Mouse (Mus musculus) kidney, adult 11 months (tissue): ENCODE results near the gene Rgs13.

Experiments used
- DNase-seq: peaks from one replicate; pipeline ENCODE4 v3.0.0; 2022

Gene Rgs13

GRCm38 (mm10) chr1:144177166-144177565, at the start of gene Rgs13:
Gene Rgs13, minus strand, starts transcription at chr1:144177372.
- no peak for DNase-seq

- DNase-seq: no peak
Measured at GRCm38 (mm10) chr1:144215230-144215629, 38.1 kb upstream of the Rgs13 start.

GRCm38 (mm10) chr1:144210912-144211311, 33.7 kb upstream of the Rgs13 start:
- DNase-seq: no peak

GRCm38 (mm10) chr1:144206281-144207061, 29.3 kb upstream of the Rgs13 start:
- DNase-seq: no peak

GRCm38 (mm10) chr1:144204766-144205165, 27.6 kb upstream of the Rgs13 start:
- no peak for DNase-seq

- DNase-seq: no peak
Measured at GRCm38 (mm10) chr1:144202939-144203338, 25.8 kb upstream of the Rgs13 start.

- no peak for DNase-seq
Measured at GRCm38 (mm10) chr1:144200496-144200895, 23.3 kb upstream of the Rgs13 start.

- no peak for DNase-seq
Measured at GRCm38 (mm10) chr1:144199538-144199937, 22.4 kb upstream of the Rgs13 start.

- DNase-seq: no peak
Measured at GRCm38 (mm10) chr1:144197684-144198083, 20.5 kb upstream of the Rgs13 start.

- no peak for DNase-seq
Measured at GRCm38 (mm10) chr1:144186655-144187396, 9.7 kb upstream of the Rgs13 start.

- no peak for DNase-seq
Measured at GRCm38 (mm10) chr1:144184955-144185715, 8.0 kb upstream of the Rgs13 start.

GRCm38 (mm10) chr1:144183622-144184021, 6.5 kb upstream of the Rgs13 start:
- DNase-seq: no peak

GRCm38 (mm10) chr1:144179559-144179958, 2.4 kb upstream of the Rgs13 start:
- no peak for DNase-seq

GRCm38 (mm10) chr1:144178281-144178957, 1.2 kb upstream of the Rgs13 start:
- DNase-seq: no peak

- DNase-seq: no peak
Measured at GRCm38 (mm10) chr1:144177620-144178019, 448 bp upstream of the Rgs13 start.

GRCm38 (mm10) chr1:144174760-144175159, 2.4 kb downstream of the Rgs13 start:
- DNase-seq: no peak

GRCm38 (mm10) chr1:144173568-144174036, 3.6 kb downstream of the Rgs13 start:
- no peak for DNase-seq

- DNase-seq: no peak
Measured at GRCm38 (mm10) chr1:144168921-144169320, 8.3 kb downstream of the Rgs13 start.

- no peak for DNase-seq
Measured at GRCm38 (mm10) chr1:144167761-144168160, 9.4 kb downstream of the Rgs13 start.

GRCm38 (mm10) chr1:144166897-144167296, 10.3 kb downstream of the Rgs13 start:
- DNase-seq: no peak

GRCm38 (mm10) chr1:144166275-144166674, 10.9 kb downstream of the Rgs13 start:
- no peak for DNase-seq

- DNase-seq: no peak
Measured at GRCm38 (mm10) chr1:144152526-144152925, 24.6 kb downstream of the Rgs13 start.

- no peak for DNase-seq
Measured at GRCm38 (mm10) chr1:144152184-144152525, 25.0 kb downstream of the Rgs13 start.
